Mouse (Mus musculus): ENCODE results near the gene Cops7b. TPM values are rescaled to one million over a fixed set of nuclear protein-coding genes. Genes with fewer than 3 reads are reported as not detected.

Gene Cops7b
- polyA plus RNA-seq, 1 experiment from 2014 or later = 55.6 TPM

GRCm38 (mm10) chr1:86583709-86584108 is 1.0 kb downstream of the Cops7b start:
- H3K4me2 ChIP-seq (ENCODE audit: low read length) = no peak overlapping the region
- ATAC-seq (ENCODE audit: low FRiP score, low TSS enrichment) (no peak), DNase-seq (no peak)
- no peak overlapping the region for H3K9ac ChIP-seq (replicated peaks; ENCODE audit: low read length)
- H3K4me3 ChIP-seq (replicated peaks; ENCODE audit: low read depth, low read length) = no peak overlapping the region
- no peaks in the 10 kb centered on the region for H3K9me3 ChIP-seq (ENCODE audit: control insufficient read depth, low read length)
- H3K27me3 ChIP-seq (ENCODE audit: control insufficient read depth, insufficient read depth, low read length) = no peaks in the 10 kb centered on the region
- no peak overlapping the region for H3K27ac ChIP-seq (replicated peaks; ENCODE audit: low read depth, low read length)
- WGBS = 66% methylated on average over 2 of the region's 2 CpGs
- H3K36me3 ChIP-seq (ENCODE audit: control insufficient read depth, insufficient read depth, low read length) = no peaks in the 10 kb centered on the region
- peaks cover 17% of the 10 kb centered on the region for H3K4me1 ChIP-seq (ENCODE audit: control insufficient read depth, insufficient read depth, low read length)

GRCm38 (mm10) chr1:86586992-86587391 is 4.3 kb downstream of the Cops7b start:
- H3K9me3 ChIP-seq (ENCODE audit: control insufficient read depth, low read length) = no peaks in the 10 kb centered on the region
- H3K4me3 ChIP-seq (replicated peaks; ENCODE audit: low read depth, low read length) = peak overlapping the region; percentile 86
- H3K4me2 ChIP-seq (ENCODE audit: low read length) = peak overlapping the region; percentile 75
- under 1% methylated on average over 26 of the region's 26 CpGs for WGBS
- H3K4me1 ChIP-seq (ENCODE audit: control insufficient read depth, insufficient read depth, low read length) = peaks cover 10% of the 10 kb centered on the region; the same call in 1 of the 2 replicates
- ATAC-seq (ENCODE audit: low FRiP score, low TSS enrichment) (peak; percentile 31; the same call in 1 of the 2 replicates), DNase-seq (peak; percentile 88)
- H3K9ac ChIP-seq (replicated peaks; ENCODE audit: low read length) = peak overlapping the region; percentile 84
- H3K36me3 ChIP-seq (ENCODE audit: control insufficient read depth, insufficient read depth, low read length) = peaks cover 22% of the 10 kb centered on the region
- H3K27me3 ChIP-seq (ENCODE audit: control insufficient read depth, insufficient read depth, low read length) = no peaks in the 10 kb centered on the region
- H3K27ac ChIP-seq (replicated peaks; ENCODE audit: low read depth, low read length) = peak overlapping the region; percentile 61

GRCm38 (mm10) chr1:86594539-86594938 is 11.8 kb downstream of the Cops7b start:
- H3K4me1 ChIP-seq (ENCODE audit: control insufficient read depth, insufficient read depth, low read length) = no peaks in the 10 kb centered on the region
- no peaks in the 10 kb centered on the region for H3K27me3 ChIP-seq (ENCODE audit: control insufficient read depth, insufficient read depth, low read length)
- whole genome bisulfite sequencing = 95% methylated on average over 7 of the region's 7 CpGs
- ATAC-seq (ENCODE audit: low FRiP score, low TSS enrichment) = no peak
- H3K4me3 ChIP-seq (replicated peaks; ENCODE audit: low read depth, low read length) = no peak overlapping the region
- no peak overlapping the region for H3K27ac ChIP-seq (replicated peaks; ENCODE audit: low read depth, low read length)
- no peak overlapping the region for H3K9ac ChIP-seq (replicated peaks; ENCODE audit: low read length)
- H3K4me2 ChIP-seq (ENCODE audit: low read length) = no peak overlapping the region
- peaks cover 69% of the 10 kb centered on the region for H3K36me3 ChIP-seq (ENCODE audit: control insufficient read depth, insufficient read depth, low read length)
- DNase-seq = no peak
- H3K9me3 ChIP-seq (ENCODE audit: control insufficient read depth, low read length) = no peaks in the 10 kb centered on the region

GRCm38 (mm10) chr1:86595315-86595714 is 12.6 kb downstream of the Cops7b start:
- no peaks in the 10 kb centered on the region for H3K9me3 ChIP-seq (ENCODE audit: control insufficient read depth, low read length)
- no peak overlapping the region for H3K27ac ChIP-seq (replicated peaks; ENCODE audit: low read depth, low read length)
- ATAC-seq (ENCODE audit: low FRiP score, low TSS enrichment) = no peak
- WGBS = 95% methylated on average over 6 of the region's 6 CpGs
- H3K27me3 ChIP-seq (ENCODE audit: control insufficient read depth, insufficient read depth, low read length) = no peaks in the 10 kb centered on the region
- H3K9ac ChIP-seq (replicated peaks; ENCODE audit: low read length) = no peak overlapping the region
- H3K4me2 ChIP-seq (ENCODE audit: low read length) = no peak overlapping the region
- H3K36me3 ChIP-seq (ENCODE audit: control insufficient read depth, insufficient read depth, low read length) = peaks cover 69% of the 10 kb centered on the region
- no peak for DNase-seq
- no peak overlapping the region for H3K4me3 ChIP-seq (replicated peaks; ENCODE audit: low read depth, low read length)
- H3K4me1 ChIP-seq (ENCODE audit: control insufficient read depth, insufficient read depth, low read length) = no peaks in the 10 kb centered on the region

- no peak for DNase-seq
- no peaks in the 10 kb centered on the region for H3K9me3 ChIP-seq (ENCODE audit: control insufficient read depth, low read length)
- H3K4me1 ChIP-seq (ENCODE audit: control insufficient read depth, insufficient read depth, low read length) = no peaks in the 10 kb centered on the region
- peaks cover 70% of the 10 kb centered on the region for H3K36me3 ChIP-seq (ENCODE audit: control insufficient read depth, insufficient read depth, low read length)
- WGBS = 93% methylated on average over 6 of the region's 6 CpGs
- no peak overlapping the region for H3K27ac ChIP-seq (replicated peaks; ENCODE audit: low read depth, low read length)
- ATAC-seq (ENCODE audit: low FRiP score, low TSS enrichment) = no peak
- H3K27me3 ChIP-seq (ENCODE audit: control insufficient read depth, insufficient read depth, low read length) = no peaks in the 10 kb centered on the region
- no peak overlapping the region for H3K4me3 ChIP-seq (replicated peaks; ENCODE audit: low read depth, low read length)
- H3K4me2 ChIP-seq (ENCODE audit: low read length) = no peak overlapping the region
- H3K9ac ChIP-seq (replicated peaks; ENCODE audit: low read length) = no peak overlapping the region
Measured at GRCm38 (mm10) chr1:86596512-86596911, 13.8 kb downstream of the Cops7b start.

DNA sequence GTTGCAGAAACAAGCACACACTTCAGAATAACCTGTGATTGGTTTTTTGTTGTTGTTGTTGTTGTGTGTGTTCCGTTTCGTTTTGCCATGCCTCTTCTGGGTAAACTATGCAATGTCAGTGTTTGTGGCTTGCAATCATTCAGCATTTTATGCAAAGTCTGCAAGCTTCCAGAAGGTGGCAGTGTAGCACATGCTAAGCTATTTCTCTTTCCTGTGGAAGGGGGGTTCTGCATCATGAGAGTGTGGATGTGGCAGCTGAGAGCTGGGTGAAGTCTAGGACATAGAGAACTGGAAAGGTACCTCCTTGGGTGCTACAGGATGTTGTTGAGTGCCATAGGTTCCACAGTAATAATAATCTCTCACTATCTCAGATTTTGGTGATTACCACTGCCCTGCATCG is 15.8 kb downstream of the Cops7b start:
- Histone ChIP-seq H3K4me2 (ENCODE audit: low read length) (no peak overlapping the region), H3K9ac (replicated peaks; ENCODE audit: low read length) (no peak overlapping the region), H3K4me1 (ENCODE audit: control insufficient read depth, insufficient read depth, low read length) (no peaks in the 10 kb centered on the region), H3K9me3 (ENCODE audit: control insufficient read depth, low read length) (no peaks in the 10 kb centered on the region), H3K4me3 (replicated peaks; ENCODE audit: low read depth, low read length) (no peak overlapping the region), H3K27me3 (ENCODE audit: control insufficient read depth, insufficient read depth, low read length) (no peaks in the 10 kb centered on the region), H3K27ac (replicated peaks; ENCODE audit: low read depth, low read length) (no peak overlapping the region), H3K36me3 (ENCODE audit: control insufficient read depth, insufficient read depth, low read length) (peaks cover 70% of the 10 kb centered on the region)
- 72% methylated on average over 3 of the region's 3 CpGs for whole genome bisulfite sequencing
- DNase-seq (peak; percentile 83), ATAC-seq (ENCODE audit: low FRiP score, low TSS enrichment) (no peak)

GRCm38 (mm10) chr1:86600117-86600516 is 17.4 kb downstream of the Cops7b start:
- Histone ChIP-seq H3K4me3 (replicated peaks; ENCODE audit: low read depth, low read length) (no peak overlapping the region), H3K36me3 (ENCODE audit: control insufficient read depth, insufficient read depth, low read length) (peaks cover 71% of the 10 kb centered on the region), H3K9ac (replicated peaks; ENCODE audit: low read length) (no peak overlapping the region), H3K4me1 (ENCODE audit: control insufficient read depth, insufficient read depth, low read length) (no peaks in the 10 kb centered on the region), H3K27ac (replicated peaks; ENCODE audit: low read depth, low read length) (no peak overlapping the region), H3K4me2 (ENCODE audit: low read length) (no peak overlapping the region), H3K9me3 (ENCODE audit: control insufficient read depth, low read length) (no peaks in the 10 kb centered on the region), H3K27me3 (ENCODE audit: control insufficient read depth, insufficient read depth, low read length) (no peaks in the 10 kb centered on the region)
- 87% methylated on average over 2 of the region's 2 CpGs for WGBS
- no peak for DNase-seq
- no peak for ATAC-seq (ENCODE audit: low FRiP score, low TSS enrichment)

DNA sequence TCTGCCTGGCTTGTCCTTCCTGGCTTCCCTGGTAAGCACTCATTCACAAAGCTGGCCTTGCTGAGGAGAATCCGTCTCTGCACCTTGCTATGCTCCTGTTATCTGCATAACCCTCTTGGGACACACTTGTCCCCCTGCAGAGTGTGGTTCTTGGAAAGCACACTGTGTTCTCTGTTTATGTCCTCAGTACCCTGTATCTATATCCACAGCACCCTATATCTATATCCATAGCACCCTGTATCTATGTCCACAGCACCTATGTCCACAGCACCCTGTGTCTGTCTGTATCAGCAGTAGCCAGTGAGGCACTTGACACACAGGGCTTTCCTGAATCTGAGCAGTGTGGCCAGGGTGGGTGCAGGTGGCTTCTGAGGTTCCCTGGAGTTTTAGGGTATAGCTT is 28.2 kb downstream of the Cops7b start:
- no peak for DNase-seq
- Histone ChIP-seq H3K4me2 (ENCODE audit: low read length) (no peak overlapping the region), H3K27me3 (ENCODE audit: control insufficient read depth, insufficient read depth, low read length) (no peaks in the 10 kb centered on the region), H3K9me3 (ENCODE audit: control insufficient read depth, low read length) (no peaks in the 10 kb centered on the region), H3K9ac (replicated peaks; ENCODE audit: low read length) (no peak overlapping the region), H3K27ac (replicated peaks; ENCODE audit: low read depth, low read length) (no peak overlapping the region), H3K4me1 (ENCODE audit: control insufficient read depth, insufficient read depth, low read length) (no peaks in the 10 kb centered on the region), H3K4me3 (replicated peaks; ENCODE audit: low read depth, low read length) (no peak overlapping the region), H3K36me3 (ENCODE audit: control insufficient read depth, insufficient read depth, low read length) (peaks cover 31% of the 10 kb centered on the region)
- no peak for ATAC-seq (ENCODE audit: low FRiP score, low TSS enrichment)
- 86% methylated on average over 1 of the region's 1 CpGs for WGBS

GRCm38 (mm10) chr1:86612081-86612480 is 29.4 kb downstream of the Cops7b start:
- H3K9ac ChIP-seq (replicated peaks; ENCODE audit: low read length) = no peak overlapping the region
- H3K36me3 ChIP-seq (ENCODE audit: control insufficient read depth, insufficient read depth, low read length) = peaks cover 21% of the 10 kb centered on the region
- no peak overlapping the region for H3K4me3 ChIP-seq (replicated peaks; ENCODE audit: low read depth, low read length)
- no peaks in the 10 kb centered on the region for H3K4me1 ChIP-seq (ENCODE audit: control insufficient read depth, insufficient read depth, low read length)
- no peak overlapping the region for H3K27ac ChIP-seq (replicated peaks; ENCODE audit: low read depth, low read length)
- WGBS = 73% methylated on average over 1 of the region's 1 CpGs
- no peak for DNase-seq
- H3K9me3 ChIP-seq (ENCODE audit: control insufficient read depth, low read length) = no peaks in the 10 kb centered on the region
- no peak for ATAC-seq (ENCODE audit: low FRiP score, low TSS enrichment)
- H3K4me2 ChIP-seq (ENCODE audit: low read length) = no peak overlapping the region
- no peaks in the 10 kb centered on the region for H3K27me3 ChIP-seq (ENCODE audit: control insufficient read depth, insufficient read depth, low read length)
